Mouse (Mus musculus) telencephalon, adult 2 months (tissue): ENCODE results near the gene Rasgrp2.
A peak's percentile ranks its signal among the peaks of the same experiment; 100 is the strongest.

Experiments
- DNase-seq: peaks from one replicate; pipeline ENCODE4 v3.0.0-alpha.2; 2011; ENCODE audit warnings: low read depth, low spot score

Gene Rasgrp2

DNA sequence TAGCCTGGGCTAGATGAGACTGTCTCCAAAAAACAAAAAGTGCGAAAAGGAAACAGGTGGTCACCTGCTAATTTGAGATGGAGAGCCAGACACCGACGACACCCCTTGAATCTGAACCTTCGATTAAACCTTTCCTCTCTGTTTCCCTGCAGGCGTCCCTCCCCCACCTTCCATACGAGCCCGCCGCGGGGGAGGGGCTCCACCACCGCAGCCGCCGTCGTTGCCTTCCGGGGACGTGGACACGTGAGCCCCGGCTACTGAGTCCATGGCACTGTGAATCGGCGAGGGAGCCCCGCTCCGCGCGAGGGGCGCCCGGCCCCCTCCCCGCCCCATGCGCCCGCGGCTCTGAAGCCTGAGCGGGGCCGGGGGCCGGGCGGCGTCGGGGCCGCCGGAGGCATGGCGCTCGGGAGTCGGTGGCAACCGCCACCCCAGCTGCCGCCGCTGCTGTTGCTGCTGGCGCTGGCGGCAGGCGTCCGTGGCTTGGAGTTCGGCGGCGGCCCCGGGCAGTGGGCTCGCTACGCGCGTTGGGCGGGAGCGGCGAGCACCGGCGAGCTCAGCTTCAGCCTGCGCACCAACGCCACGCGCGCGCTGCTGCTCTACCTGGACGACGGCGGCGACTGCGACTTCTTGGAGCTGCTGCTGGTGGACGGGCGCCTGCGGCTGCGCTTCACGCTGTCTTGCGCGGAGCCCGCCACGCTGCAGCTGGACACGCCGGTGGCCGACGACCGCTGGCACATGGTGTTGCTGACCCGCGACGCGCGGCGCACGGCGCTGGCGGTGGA, 28.7 kb downstream of the Rasgrp2 start:
- no peak for DNase-seq

DNA sequence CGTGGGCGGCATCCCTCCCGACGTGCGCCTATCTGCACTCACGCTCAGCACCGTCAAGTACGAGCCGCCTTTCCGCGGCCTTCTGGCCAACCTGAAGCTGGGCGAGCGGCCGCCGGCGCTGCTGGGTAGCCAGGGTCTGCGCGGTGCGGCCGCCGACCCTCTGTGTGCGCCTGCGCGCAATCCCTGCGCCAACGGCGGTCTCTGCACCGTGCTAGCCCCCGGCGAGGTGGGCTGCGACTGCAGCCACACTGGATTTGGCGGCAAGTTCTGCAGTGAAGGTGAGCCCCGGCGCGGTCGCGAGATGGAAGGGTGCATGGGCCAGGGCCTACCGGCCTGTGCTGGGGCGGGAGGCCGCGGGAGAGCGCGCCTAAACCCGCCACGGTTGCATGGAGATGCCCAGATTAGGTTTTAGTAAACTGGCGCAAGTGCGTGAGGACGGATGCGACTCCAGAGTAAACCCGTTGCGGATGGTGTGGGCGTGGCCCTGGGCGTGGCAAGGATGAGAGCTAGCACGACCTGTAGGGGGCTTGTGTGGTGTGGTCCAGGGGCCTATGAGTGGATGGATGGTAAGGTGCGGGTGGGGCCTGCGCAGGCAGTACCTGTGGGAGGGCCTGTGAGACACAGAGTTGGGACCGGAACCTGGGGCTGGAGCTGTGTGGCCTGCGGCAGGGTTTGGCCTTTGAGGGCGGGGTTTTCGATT, 29.5 kb downstream of the Rasgrp2 start:
- DNase-seq = no peak

DNA sequence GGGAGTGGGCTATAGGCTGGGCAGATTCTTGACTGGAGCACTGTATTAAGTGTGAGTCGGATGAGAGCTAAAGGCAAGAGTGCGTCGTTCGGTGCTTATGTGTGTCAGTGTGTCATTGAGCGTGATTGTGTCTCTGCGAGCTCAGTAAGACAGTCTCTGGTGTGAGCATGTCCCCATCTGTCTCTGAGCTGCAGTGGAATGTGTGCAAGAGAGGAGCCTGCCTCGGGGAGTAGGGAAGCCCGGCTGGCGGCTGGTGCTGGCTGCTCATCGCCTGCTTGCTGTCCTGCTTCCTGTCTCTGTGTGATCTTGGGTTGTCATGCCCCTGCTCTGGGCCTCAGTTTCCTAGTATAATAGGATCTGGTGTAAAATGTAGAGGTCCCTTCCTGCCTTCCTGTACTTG, 43.9 kb downstream of the Rasgrp2 start:
- DNase-seq = no peak

DNA sequence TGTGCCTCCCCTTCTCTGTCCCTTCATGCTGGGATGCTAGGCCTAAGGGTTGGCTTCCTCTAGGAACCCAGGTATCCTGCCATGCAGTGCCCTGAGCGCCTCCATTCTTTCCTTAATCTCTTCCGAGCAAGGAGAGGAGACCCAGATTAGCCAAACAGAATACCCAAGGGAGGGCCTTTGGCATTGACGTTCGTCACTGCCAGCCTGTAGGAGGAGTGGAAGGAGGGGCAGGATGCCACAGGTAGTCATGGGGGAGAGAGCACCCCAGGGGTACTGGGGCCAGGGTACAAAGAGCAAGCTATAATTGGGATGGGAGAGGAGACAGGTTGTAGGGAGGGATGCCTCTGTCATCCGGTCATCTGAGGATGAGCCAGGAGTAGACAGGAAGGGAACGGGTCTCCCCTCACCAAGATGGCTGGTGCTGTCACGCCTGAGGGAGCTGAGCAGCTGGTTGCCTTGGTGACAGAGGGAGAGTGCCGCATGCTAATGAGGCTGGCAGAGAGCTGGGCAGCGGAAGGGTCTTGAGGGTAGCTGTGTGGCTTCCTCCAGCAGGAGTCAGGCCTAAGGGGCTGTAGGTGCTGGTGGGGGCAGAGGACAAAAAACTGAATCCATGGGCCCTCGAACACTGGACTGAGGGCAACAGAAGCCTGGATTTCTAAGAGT, 46.8 kb downstream of the Rasgrp2 start:
- no peak for DNase-seq

DNA sequence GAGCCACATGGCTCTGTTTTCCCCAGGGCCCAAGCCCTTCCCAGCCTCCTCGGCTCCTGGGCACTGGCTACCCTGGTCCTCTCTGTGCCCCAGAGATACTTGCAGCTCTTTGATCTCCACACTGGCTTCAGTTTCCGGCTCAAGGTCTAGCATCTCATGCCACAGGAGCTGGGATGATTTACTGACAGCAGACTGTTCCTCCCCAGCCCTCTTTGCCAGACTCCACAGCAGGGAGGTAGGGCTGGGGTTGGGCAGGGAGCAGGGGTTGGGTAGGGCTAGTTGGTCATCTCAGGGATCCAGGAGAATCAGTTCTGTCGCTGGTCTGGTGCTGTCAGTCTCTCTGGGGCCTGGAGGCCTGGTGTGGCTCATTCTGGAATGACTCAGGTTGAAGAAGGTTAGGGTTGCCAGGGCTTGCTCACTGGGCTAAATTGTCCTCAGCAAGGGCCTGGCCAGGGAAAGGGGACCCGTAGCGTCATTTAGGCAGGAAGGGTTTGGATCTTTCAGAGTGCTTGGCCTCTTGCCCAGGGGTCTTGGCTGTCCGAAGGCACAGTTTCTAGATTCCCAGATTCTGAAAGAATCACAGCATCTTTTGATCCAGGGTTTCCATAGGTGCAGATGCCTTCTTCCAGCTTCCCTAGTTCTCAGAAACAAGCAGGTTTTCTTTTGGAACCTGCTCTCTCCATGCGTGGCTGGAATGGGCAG, 47.7 kb downstream of the Rasgrp2 start:
- DNase-seq = no peak

DNA sequence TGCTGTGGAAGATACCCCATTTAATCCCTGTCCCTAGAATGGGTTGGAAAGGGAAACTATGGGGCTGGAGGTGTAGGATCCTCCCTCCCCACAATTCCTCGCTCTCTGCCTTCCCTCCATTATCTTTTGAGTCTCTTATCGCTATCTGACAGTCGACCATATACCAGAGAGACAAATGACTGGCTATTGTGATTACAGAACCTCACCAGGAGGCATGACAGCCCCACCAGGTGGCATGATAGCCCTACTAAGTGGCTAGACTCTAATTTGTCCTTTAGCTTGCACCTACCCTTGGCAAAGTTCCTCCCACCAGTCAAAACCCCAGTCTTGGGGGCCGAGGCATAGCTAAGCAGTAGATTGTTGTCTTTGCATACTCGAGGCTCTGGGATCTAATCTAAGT, 49.6 kb downstream of the Rasgrp2 start:
- DNase-seq = no peak

DNA sequence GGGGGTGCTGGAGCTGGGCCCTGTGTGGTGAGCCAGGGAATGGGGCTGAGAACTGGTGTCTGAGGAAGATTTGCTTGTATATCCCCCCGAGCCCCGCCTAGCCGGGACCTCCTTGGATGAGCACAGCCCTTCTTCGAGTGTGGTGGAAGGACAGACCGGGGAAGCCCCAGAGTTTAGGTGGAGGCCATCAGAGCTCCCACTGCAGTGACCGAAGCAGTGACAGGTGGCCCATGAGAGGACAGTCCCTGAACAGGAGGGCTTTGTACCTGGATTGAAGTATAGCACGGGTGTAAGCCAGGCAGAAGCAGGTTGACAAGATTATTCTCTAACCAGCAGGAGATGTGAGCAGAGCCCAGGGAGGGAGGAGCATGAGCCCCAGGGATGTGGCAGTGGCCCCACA, 50.7 kb downstream of the Rasgrp2 start:
- no peak for DNase-seq

DNA sequence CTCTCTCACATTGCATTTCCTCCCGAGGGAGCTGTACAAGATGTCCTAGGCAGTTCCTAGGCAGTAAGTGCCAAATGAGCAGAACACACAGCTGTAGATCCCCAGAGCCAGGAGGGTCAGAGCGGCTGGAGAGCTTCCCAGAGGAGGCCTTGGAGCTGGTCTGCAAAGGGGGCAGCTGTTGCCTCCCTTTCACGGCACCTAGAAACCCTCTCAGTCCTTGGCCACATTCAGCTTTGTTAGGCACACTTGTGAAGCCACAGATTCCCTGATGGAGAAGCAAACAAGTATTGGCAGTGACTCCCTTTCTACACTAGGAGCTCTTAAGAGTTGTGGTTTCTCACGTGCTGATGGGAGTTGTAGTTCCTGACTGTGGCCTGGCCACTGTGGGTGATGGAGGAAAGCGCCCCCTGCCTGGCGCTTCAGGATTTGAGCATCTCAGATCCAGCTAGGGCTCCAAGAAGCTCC, 52.9 kb downstream of the Rasgrp2 start:
- peak; percentile 91 for DNase-seq

DNA sequence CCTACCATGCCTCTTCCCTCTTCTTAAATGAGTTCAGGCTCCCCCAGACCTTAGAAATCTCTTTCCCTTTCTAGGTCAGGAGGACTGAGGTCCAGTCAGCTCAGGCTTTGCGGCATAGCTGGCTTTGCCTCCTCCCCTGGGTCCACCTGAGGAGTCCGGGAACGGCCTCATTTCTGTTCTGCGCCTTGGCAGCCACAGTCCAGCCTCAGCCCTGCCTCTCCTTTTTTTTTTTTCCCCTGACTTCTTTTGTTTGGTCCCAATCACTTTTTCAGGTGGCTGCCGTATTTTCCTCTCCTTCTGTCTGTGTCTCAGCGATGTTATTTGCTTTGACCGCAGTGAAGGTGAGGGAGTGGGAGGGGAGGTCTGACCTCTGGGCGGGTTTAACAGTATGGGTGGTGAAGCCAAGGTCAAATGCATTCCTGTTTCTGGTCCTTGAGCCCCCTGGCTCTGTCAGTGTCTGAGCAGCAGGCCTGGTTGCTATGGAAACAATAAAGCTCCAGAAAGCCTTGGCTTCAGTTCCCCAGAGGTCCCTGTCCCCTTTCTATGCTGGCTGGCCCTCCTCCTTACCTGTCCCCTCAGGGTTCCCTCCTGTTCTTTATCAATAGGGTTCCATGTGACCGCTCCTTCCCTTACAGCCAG, 53.7 kb downstream of the Rasgrp2 start:
- DNase-seq = no peak

DNA sequence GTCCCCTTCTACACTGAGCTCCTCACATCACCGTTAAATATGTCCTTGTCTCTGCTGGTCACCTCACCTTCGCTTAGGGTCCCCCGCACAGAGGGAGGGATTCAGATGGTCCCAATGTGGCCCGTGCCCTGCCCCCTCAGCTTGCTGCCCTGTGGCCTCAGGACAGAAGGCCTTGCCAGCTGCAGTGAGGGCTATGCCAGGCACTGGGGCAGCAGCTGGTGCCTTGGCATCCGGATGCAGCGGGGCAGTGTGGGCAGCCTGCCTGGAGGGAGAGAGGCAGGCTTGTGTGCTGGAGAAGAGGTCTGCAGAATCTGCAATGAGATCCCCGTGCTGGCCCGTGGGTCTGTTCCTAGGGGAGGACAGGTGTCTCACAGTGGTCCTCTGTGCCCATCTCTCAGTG, 54.2 kb downstream of the Rasgrp2 start:
- DNase-seq = peak; percentile 52

DNA sequence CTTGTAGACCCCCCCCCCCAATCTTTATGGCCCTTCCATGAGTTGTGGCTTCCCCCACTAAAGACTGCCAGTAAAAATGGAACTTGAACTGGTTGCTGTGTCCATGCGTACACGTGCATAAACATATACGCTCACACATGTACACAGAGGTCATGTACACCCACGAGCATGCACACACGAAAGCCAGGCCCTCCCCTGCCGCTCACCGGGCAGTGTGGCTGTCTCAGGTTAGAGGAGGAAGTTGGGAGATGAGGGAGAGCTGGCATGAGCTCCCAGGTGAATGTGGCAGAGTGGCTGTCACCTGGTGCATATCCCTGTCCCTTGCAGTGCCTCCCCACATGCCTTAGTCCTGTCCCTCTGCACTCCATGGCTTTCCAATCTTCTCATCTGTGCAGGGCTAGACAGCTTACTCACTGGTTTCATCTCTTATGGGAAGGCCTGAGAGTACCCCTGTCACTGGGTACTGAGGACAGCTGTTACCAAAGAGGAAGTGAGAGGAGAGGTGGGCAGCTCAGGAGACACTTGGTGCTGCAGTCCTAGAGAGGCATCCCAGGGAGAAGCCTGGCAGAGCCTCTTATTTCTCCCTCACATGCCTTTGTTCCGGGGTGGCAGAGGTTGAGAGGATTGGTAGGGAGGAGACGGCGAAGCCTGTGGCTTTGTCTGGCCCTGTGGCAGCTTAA, 55.0 kb downstream of the Rasgrp2 start:
- no peak for DNase-seq

DNA sequence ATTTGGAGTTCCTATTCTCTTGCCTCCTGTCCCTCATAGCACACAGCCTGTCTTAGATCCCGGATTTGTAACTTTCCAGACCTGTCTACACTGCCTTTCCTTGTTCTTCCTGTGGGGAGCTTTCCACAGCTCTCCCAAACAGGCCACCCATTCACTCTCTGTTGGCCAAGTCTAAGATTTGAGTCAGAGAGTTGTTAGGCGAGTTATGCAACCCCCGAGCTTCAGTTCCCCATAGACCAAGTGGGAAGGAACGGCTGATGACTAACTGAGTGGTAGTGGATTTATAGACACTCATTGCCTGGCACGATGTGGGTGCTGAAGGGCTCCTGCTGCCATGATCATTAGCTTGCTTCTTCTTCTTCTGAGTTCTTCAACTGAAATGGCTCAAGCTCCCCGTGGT, 60.4 kb downstream of the Rasgrp2 start:
- peak; percentile 76 for DNase-seq

DNA sequence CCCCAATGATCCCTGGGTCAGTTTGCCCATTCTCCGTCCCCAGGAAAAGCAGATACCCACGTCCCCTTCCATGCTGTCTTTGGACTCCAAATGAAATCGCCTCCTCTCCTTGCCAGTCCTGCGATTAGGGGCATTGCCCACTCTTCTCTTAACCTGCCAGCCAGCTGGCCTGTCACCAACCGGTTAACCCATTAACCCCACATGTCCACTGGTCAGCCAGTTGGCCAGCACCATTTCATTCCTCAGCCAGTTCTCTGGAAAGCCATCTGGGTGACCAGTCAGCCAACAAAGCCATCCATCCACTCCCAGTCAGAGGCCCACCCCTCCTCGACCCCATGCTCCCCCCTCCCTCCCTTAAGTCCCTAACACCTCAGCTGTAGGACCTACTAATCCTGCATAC, 63.7 kb downstream of the Rasgrp2 start:
- DNase-seq = no peak

DNA sequence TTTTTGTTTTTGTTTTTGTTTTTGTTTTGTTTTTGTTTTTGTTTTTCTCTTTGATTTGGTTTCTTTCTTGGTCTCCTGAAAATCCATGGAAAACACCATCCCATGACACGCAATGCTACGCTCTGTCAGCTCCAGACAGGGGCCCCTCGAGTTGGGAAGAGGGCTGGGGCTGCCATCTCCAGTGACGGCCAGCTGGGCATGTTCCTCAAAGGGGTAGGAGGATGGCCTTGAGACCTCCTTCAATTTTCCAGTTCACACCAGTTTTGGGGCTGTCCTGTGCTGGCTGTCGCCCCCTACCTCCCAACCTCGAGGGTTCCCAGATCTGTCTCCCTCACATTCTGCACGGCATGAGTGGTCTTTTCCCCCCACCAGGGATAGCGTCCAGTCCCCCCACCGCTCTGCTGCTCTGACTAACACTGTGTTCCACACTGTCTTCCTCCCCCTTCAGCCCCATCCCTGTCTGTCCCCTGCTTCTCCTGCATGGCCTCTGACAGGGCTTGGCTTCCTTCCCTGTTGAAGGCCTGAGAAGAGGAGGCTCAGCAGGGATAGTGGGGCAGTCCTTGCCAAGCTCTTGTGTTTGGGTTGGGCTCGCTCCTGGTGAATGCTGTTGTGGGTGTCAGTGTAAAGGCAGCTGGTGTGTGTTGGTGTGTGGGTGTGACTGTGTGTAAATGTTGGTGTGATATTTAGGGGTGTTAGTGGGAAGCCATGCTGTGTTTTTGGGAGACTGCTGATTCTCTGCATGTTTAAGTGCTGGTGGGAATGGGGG, 65.3 kb downstream of the Rasgrp2 start:
- peak; percentile 84 for DNase-seq
